Mouse (Mus musculus): Measurements from ENCODE around the gene Mpp6. TPM values are rescaled to one million over a fixed set of nuclear protein-coding genes. Genes with fewer than 3 reads are reported as not detected.
A peak's percentile ranks its signal among the peaks of the same experiment; 100 is the strongest.

Gene Mpp6
- polyA plus RNA-seq, 1 experiment = 41.7 TPM

- Histone ChIP-seq H3K27ac (ENCODE audit: control insufficient read depth, insufficient read depth, low read depth, low read length, poor library complexity) (no peak overlapping the region), H3K4me3 (replicated peaks; ENCODE audit: control insufficient read depth, low read depth, low read length) (no peak overlapping the region), H3K4me1 (ENCODE audit: control insufficient read depth, insufficient read depth, low read length) (no peaks in the 10 kb centered on the region)
- TF ChIP-seq POLR2A (IDR thresholded peaks at IDR 0.05; ENCODE audit: borderline replicate concordance, control insufficient read depth, low read depth, low read length) (no peak), CTCF (IDR thresholded peaks at IDR 0.05; ENCODE audit: control insufficient read depth, insufficient read depth, low read length) (no peak)
- 64% methylated on average over 7 of the region's 7 CpGs for WGBS
Measured at GRCm38 (mm10) chr6:50090221-50090620, 19.8 kb upstream of the Mpp6 start.

GRCm38 (mm10) chr6:50091462-50092154 lies 18.4 kb upstream of the Mpp6 start:
- H3K27ac ChIP-seq (ENCODE audit: control insufficient read depth, insufficient read depth, low read depth, low read length, poor library complexity) = no peak overlapping the region
- H3K4me1 ChIP-seq (ENCODE audit: control insufficient read depth, insufficient read depth, low read length) = no peaks in the 10 kb centered on the region
- H3K4me3 ChIP-seq (replicated peaks; ENCODE audit: control insufficient read depth, low read depth, low read length) = no peak overlapping the region
- 61% methylated on average over 7 of the region's 7 CpGs for WGBS
- TF ChIP-seq CTCF (IDR thresholded peaks at IDR 0.05; ENCODE audit: control insufficient read depth, insufficient read depth, low read length) = no peak
- no peak for TF ChIP-seq POLR2A (IDR thresholded peaks at IDR 0.05; ENCODE audit: borderline replicate concordance, control insufficient read depth, low read depth, low read length)

- no peak for TF ChIP-seq CTCF (IDR thresholded peaks at IDR 0.05; ENCODE audit: control insufficient read depth, insufficient read depth, low read length)
- TF ChIP-seq POLR2A (IDR thresholded peaks at IDR 0.05; ENCODE audit: borderline replicate concordance, control insufficient read depth, low read depth, low read length) = no peak
- Histone ChIP-seq H3K4me1 (ENCODE audit: control insufficient read depth, insufficient read depth, low read length) (peaks cover under 1% of the 10 kb centered on the region; the same call in 1 of the 2 replicates), H3K4me3 (replicated peaks; ENCODE audit: control insufficient read depth, low read depth, low read length) (peak overlapping the region; percentile 55), H3K27ac (ENCODE audit: control insufficient read depth, insufficient read depth, low read depth, low read length, poor library complexity) (no peak overlapping the region)
- WGBS = 4% methylated on average over 15 of the region's 15 CpGs
Measured at GRCm38 (mm10) chr6:50109201-50109756, 762 bp upstream of the Mpp6 start.

- Histone ChIP-seq H3K4me3 (replicated peaks; ENCODE audit: control insufficient read depth, low read depth, low read length) (peak overlapping the region; percentile 83), H3K27ac (ENCODE audit: control insufficient read depth, insufficient read depth, low read depth, low read length, poor library complexity) (peak overlapping the region; percentile 47), H3K4me1 (ENCODE audit: control insufficient read depth, insufficient read depth, low read length) (peaks cover 1% of the 10 kb centered on the region; the same call in 1 of the 2 replicates)
- TF ChIP-seq POLR2A (IDR thresholded peaks at IDR 0.05; ENCODE audit: borderline replicate concordance, control insufficient read depth, low read depth, low read length) (peak; percentile 11; the same call in 1 of the 2 replicates), CTCF (IDR thresholded peaks at IDR 0.05; ENCODE audit: control insufficient read depth, insufficient read depth, low read length) (no peak; the same call in 1 of the 2 replicates)
- WGBS = under 1% methylated on average over 72 of the region's 72 CpGs
Measured at GRCm38 (mm10) chr6:50110379-50110941, 419 bp downstream of the Mpp6 start.

GRCm38 (mm10) chr6:50111111-50111655 lies 1.1 kb downstream of the Mpp6 start:
- WGBS = 5% methylated on average over 6 of the region's 6 CpGs
- Histone ChIP-seq H3K27ac (ENCODE audit: control insufficient read depth, insufficient read depth, low read depth, low read length, poor library complexity) (no peak overlapping the region), H3K4me1 (ENCODE audit: control insufficient read depth, insufficient read depth, low read length) (peaks cover 1% of the 10 kb centered on the region; the same call in 1 of the 2 replicates), H3K4me3 (replicated peaks; ENCODE audit: control insufficient read depth, low read depth, low read length) (peak overlapping the region; percentile 83)
- TF ChIP-seq POLR2A (IDR thresholded peaks at IDR 0.05; ENCODE audit: borderline replicate concordance, control insufficient read depth, low read depth, low read length) = no peak
- TF ChIP-seq CTCF (IDR thresholded peaks at IDR 0.05; ENCODE audit: control insufficient read depth, insufficient read depth, low read length) = no peak

GRCm38 (mm10) chr6:50112775-50113174 lies 2.7 kb downstream of the Mpp6 start:
- no peak overlapping the region for H3K4me3 ChIP-seq (replicated peaks; ENCODE audit: control insufficient read depth, low read depth, low read length)
- peaks cover 1% of the 10 kb centered on the region; the same call in 1 of the 2 replicates for H3K4me1 ChIP-seq (ENCODE audit: control insufficient read depth, insufficient read depth, low read length)
- TF ChIP-seq CTCF (IDR thresholded peaks at IDR 0.05; ENCODE audit: control insufficient read depth, insufficient read depth, low read length) (peak; percentile 70), POLR2A (IDR thresholded peaks at IDR 0.05; ENCODE audit: borderline replicate concordance, control insufficient read depth, low read depth, low read length) (no peak)
- 3% methylated on average over 8 of the region's 8 CpGs for WGBS
- no peak overlapping the region for H3K27ac ChIP-seq (ENCODE audit: control insufficient read depth, insufficient read depth, low read depth, low read length, poor library complexity)

GRCm38 (mm10) chr6:50114280-50114679 lies 4.2 kb downstream of the Mpp6 start:
- H3K27ac ChIP-seq (ENCODE audit: control insufficient read depth, insufficient read depth, low read depth, low read length, poor library complexity) = no peak overlapping the region
- H3K4me3 ChIP-seq (replicated peaks; ENCODE audit: control insufficient read depth, low read depth, low read length) = peak overlapping the region; percentile 14

GRCm38 (mm10) chr6:50120931-50121330 lies 10.9 kb downstream of the Mpp6 start:
- H3K4me3 ChIP-seq (replicated peaks; ENCODE audit: control insufficient read depth, low read depth, low read length) = no peak overlapping the region
- H3K4me1 ChIP-seq (ENCODE audit: control insufficient read depth, insufficient read depth, low read length) = no peaks in the 10 kb centered on the region
- 43% methylated on average over 1 of the region's 1 CpGs for WGBS
- TF ChIP-seq POLR2A (IDR thresholded peaks at IDR 0.05; ENCODE audit: borderline replicate concordance, control insufficient read depth, low read depth, low read length) = no peak
- TF ChIP-seq CTCF (IDR thresholded peaks at IDR 0.05; ENCODE audit: control insufficient read depth, insufficient read depth, low read length) = no peak
- no peak overlapping the region for H3K27ac ChIP-seq (ENCODE audit: control insufficient read depth, insufficient read depth, low read depth, low read length, poor library complexity)

More at GRCm38 (mm10) chr6:50114280-50114679, 4.2 kb downstream of the Mpp6 start:
- H3K4me1 ChIP-seq (ENCODE audit: control insufficient read depth, insufficient read depth, low read length) = peaks cover 1% of the 10 kb centered on the region; the same call in 1 of the 2 replicates
- WGBS = 12% methylated on average over 6 of the region's 6 CpGs
- TF ChIP-seq POLR2A (IDR thresholded peaks at IDR 0.05; ENCODE audit: borderline replicate concordance, control insufficient read depth, low read depth, low read length) = no peak
- TF ChIP-seq CTCF (IDR thresholded peaks at IDR 0.05; ENCODE audit: control insufficient read depth, insufficient read depth, low read length) = no peak

Data from bone marrow, adult 2 months (tissue).